Mouse (Mus musculus) G1E-ER4 (cell line): ENCODE measurements around the gene Lmntd1. TPM values are rescaled to one million over a fixed set of nuclear protein-coding genes. Genes with fewer than 3 reads are reported as not detected.

Experiments used
- GATA1 ChIP-seq: IDR thresholded peaks from one replicate; pipeline ENCODE4 v1.8.0; 2012; ENCODE audit warnings: low read length, inconsistent platforms
- polyA plus RNA-seq: library from polyadenylated mRNA; stranded (reverse); fragments of >175 nt; gene quantifications from 2 replicates; pipeline ENCODE4 v1.2.3, GENCODE M21; 2012

The Lmntd1 gene
- polyA plus RNA-seq, 1 experiment = not detected

- no peak for TF ChIP-seq GATA1
These were observed 23.4 kb downstream of the Lmntd1 start for GRCm38 (mm10) chr6:145590501-145591293.

GRCm38 (mm10) chr6:145585052-145585973 is 28.8 kb downstream of the Lmntd1 start:
- no peak for TF ChIP-seq GATA1

- no peak for TF ChIP-seq GATA1
These were observed 32.6 kb downstream of the Lmntd1 start for GRCm38 (mm10) chr6:145581366-145582170.

GRCm38 (mm10) chr6:145579761-145580160 is 34.4 kb downstream of the Lmntd1 start:
- no peak for TF ChIP-seq GATA1

- TF ChIP-seq GATA1 = no peak
These were observed 35.5 kb downstream of the Lmntd1 start for GRCm38 (mm10) chr6:145578457-145579185.

GRCm38 (mm10) chr6:145576762-145577161 is 37.4 kb downstream of the Lmntd1 start:
- TF ChIP-seq GATA1 = no peak

GRCm38 (mm10) chr6:145573250-145574013 is 40.7 kb downstream of the Lmntd1 start:
- TF ChIP-seq GATA1 = no peak

GRCm38 (mm10) chr6:145568701-145569100 is 45.4 kb downstream of the Lmntd1 start:
- no peak for TF ChIP-seq GATA1

GRCm38 (mm10) chr6:145567832-145568231 is 46.3 kb downstream of the Lmntd1 start:
- no peak for TF ChIP-seq GATA1

GRCm38 (mm10) chr6:145567296-145567695 is 46.8 kb downstream of the Lmntd1 start:
- TF ChIP-seq GATA1 = no peak

- TF ChIP-seq GATA1 = no peak
These were observed 48.5 kb downstream of the Lmntd1 start for GRCm38 (mm10) chr6:145565663-145566062.

- TF ChIP-seq GATA1 = no peak
These were observed 49.4 kb downstream of the Lmntd1 start for GRCm38 (mm10) chr6:145564671-145565070.

- TF ChIP-seq GATA1 = no peak
These were observed 56.8 kb downstream of the Lmntd1 start for GRCm38 (mm10) chr6:145557059-145557992.
